Mouse (Mus musculus): ENCODE data around the gene C1qtnf4.

DNA sequence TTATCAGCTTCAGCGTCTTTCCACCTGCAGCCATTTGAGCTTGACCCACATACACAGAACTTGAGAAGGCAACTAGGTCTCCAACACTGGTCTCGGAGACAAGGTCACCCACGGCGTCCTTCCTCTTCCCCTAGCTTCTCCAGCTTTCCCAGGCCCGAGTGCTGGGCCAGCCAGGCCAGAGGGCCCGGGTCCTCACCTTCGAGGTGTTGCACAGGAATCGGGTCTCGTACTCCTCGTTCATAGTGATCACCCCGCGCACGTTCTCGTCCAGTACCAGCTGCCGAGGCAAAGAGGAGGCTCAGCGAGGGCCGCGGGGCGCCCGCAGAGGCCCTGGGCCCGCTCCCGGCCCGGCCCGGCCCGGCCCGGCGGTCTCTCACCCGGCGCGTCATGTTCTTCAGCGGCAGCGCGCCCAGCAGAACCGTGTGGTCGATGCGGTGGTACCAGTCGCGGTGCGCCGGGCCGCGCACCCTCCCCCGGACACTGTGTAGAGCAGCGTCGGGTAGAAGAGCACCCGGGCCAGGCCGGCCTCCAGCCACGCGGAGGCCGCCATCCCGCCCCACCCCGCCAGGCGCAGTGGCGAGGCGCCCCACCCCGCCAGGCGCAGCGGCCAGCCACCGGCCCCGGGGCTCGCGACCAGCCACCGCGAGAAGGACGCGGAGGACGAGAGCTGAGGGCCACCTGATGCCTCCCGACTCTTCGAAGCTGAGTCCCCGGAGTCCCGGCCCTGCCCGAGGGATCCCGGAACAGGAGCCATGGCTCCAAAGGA lies 31.8 kb downstream of the C1qtnf4 start:
- TF ChIP-seq CTCF (IDR thresholded peaks at IDR 0.05; ENCODE audit: control insufficient read depth, insufficient read depth, insufficient read length) (no peak), FOSL1 (IDR thresholded peaks at IDR 0.05; ENCODE audit: insufficient read depth, low read length, poor library complexity, severe bottlenecking) (no peak), USF1 (IDR thresholded peaks at IDR 0.05; ENCODE audit: low read depth) (no peak), MAX (IDR thresholded peaks at IDR 0.05) (peak; percentile 85)

All from C2C12 (cell line).